Mouse (Mus musculus): ENCODE measurements around the gene Sco1.
"Not testable (repeated sequence)": the region's sequence is repeated elsewhere in the genome, so short reads cannot be mapped to it uniquely, and the experiment has no call there.

The Sco1 gene

GRCm38 (mm10) chr11:67086467-67087164 lies 34.1 kb downstream of the Sco1 start:
- DNase-seq = no peak

- no peak for DNase-seq
Measured at GRCm38 (mm10) chr11:67087225-67087624, 34.8 kb downstream of the Sco1 start.

GRCm38 (mm10) chr11:67092354-67092753 lies 39.9 kb downstream of the Sco1 start:
- DNase-seq = not testable (repeated sequence)

- no peak for DNase-seq
Measured at GRCm38 (mm10) chr11:67093201-67093600, 40.7 kb downstream of the Sco1 start.

GRCm38 (mm10) chr11:67093652-67094051 lies 41.2 kb downstream of the Sco1 start:
- DNase-seq = no peak

GRCm38 (mm10) chr11:67094470-67094869 lies 42.0 kb downstream of the Sco1 start:
- DNase-seq = no peak

GRCm38 (mm10) chr11:67097709-67098108 lies 45.2 kb downstream of the Sco1 start:
- DNase-seq = no peak

- no peak for DNase-seq
Measured at GRCm38 (mm10) chr11:67098427-67098826, 46.0 kb downstream of the Sco1 start.

GRCm38 (mm10) chr11:67099241-67099640 lies 46.8 kb downstream of the Sco1 start:
- no peak for DNase-seq

- DNase-seq = no peak
Measured at GRCm38 (mm10) chr11:67100169-67100568, 47.7 kb downstream of the Sco1 start.

- DNase-seq = peak in 1 of 2 experiments; percentile 47
Measured at GRCm38 (mm10) chr11:67101713-67102112, 49.2 kb downstream of the Sco1 start.

GRCm38 (mm10) chr11:67103256-67103655 lies 50.8 kb downstream of the Sco1 start:
- DNase-seq = no peak

- no peak for DNase-seq
Measured at GRCm38 (mm10) chr11:67104242-67104641, 51.8 kb downstream of the Sco1 start.

- DNase-seq = no peak
Measured at GRCm38 (mm10) chr11:67104714-67105113, 52.2 kb downstream of the Sco1 start.

GRCm38 (mm10) chr11:67105689-67106088 lies 53.2 kb downstream of the Sco1 start:
- no peak for DNase-seq

GRCm38 (mm10) chr11:67106973-67107372 lies 54.5 kb downstream of the Sco1 start:
- no peak for DNase-seq

- peak in 1 of 2 experiments; percentile 65 for DNase-seq
Measured at GRCm38 (mm10) chr11:67110168-67110948, 57.9 kb downstream of the Sco1 start.

GRCm38 (mm10) chr11:67112019-67112850 lies 59.8 kb downstream of the Sco1 start:
- DNase-seq = peak; percentile 18 to 68

- peak in 1 of 2 experiments; percentile 74 for DNase-seq
Measured at GRCm38 (mm10) chr11:67112851-67113202, 60.4 kb downstream of the Sco1 start.

GRCm38 (mm10) chr11:67113381-67113780 lies 60.9 kb downstream of the Sco1 start:
- DNase-seq = no peak

- DNase-seq = no peak
Measured at GRCm38 (mm10) chr11:67114261-67114660, 61.8 kb downstream of the Sco1 start.

- no peak for DNase-seq
Measured at GRCm38 (mm10) chr11:67114901-67115300, 62.4 kb downstream of the Sco1 start.
